Mouse (Mus musculus) forebrain, postnatal 0 days (tissue): Measurements from ENCODE around the gene Ppp1r10. TPM values are rescaled to one million over a fixed set of nuclear protein-coding genes. Genes with fewer than 3 reads are reported as not detected.

Source experiments
- ATAC-seq: fragments of 200-750 bp; cut with Nextera tagmentation; 2 replicates; pipeline ENCODE4 v1.8.0; 2017; ENCODE audit warnings: mild to moderate bottlenecking, moderate library complexity
- DNase-seq: peaks from one replicate; pipeline ENCODE4 v3.0.0-alpha.2; 2015
- H3K27ac ChIP-seq: fragments of 300-500 bp; sonication (generic); 2 replicates; pipeline ENCODE4 v1.5.1; 2014; ENCODE audit warnings: low read depth, mild to moderate bottlenecking, antibody characterized with exemption, low read length, moderate library complexity, mixed read lengths
- H3K27me3 ChIP-seq: fragments of 300-500 bp; sonication (generic); 2 replicates; pipeline ENCODE4 v1.6.1; 2014; ENCODE audit warnings: mild to moderate bottlenecking, low read length, mixed read lengths; ENCODE audit not compliant: insufficient read depth
- H3K36me3 ChIP-seq: fragments of 300-500 bp; sonication (generic); 2 replicates; pipeline ENCODE4 v1.6.1; 2014; ENCODE audit warnings: mild to moderate bottlenecking, moderate library complexity; ENCODE audit not compliant: insufficient read depth
- H3K4me1 ChIP-seq: fragments of 300-500 bp; sonication (generic); 2 replicates; pipeline ENCODE4 v1.6.1; 2014; ENCODE audit warnings: antibody characterized with exemption; ENCODE audit not compliant: insufficient read depth
- H3K4me2 ChIP-seq: fragments of 300-500 bp; sonication (generic); 2 replicates; pipeline ENCODE4 v1.6.1; 2014; ENCODE audit warnings: low read depth, mild to moderate bottlenecking, moderate library complexity
- H3K4me3 ChIP-seq: fragments of 300-500 bp; sonication (generic); 2 replicates; pipeline ENCODE4 v1.5.1; 2014; ENCODE audit warnings: low read depth, low read length, mixed read lengths
- H3K9ac ChIP-seq: fragments of 300-500 bp; sonication (generic); 2 replicates; pipeline ENCODE4 v1.6.1; 2014; ENCODE audit warnings: mild to moderate bottlenecking
- H3K9me3 ChIP-seq: fragments of 300-500 bp; sonication (generic); 2 replicates; pipeline ENCODE4 v1.6.1; 2016; ENCODE audit warnings: low read length
- CTCF ChIP-seq: sonication (generic); IDR thresholded peaks from 2 replicates; pipeline ENCODE4 v1.5.1; 2016; ENCODE audit warnings: antibody characterized with exemption, control low read depth, low read depth
- WGBS: fragments of 180-500 bp; shearing (Covaris S2); extraction: QIAGEN DNeasy Blood & Tissue Kit; methylation state at CpG from one replicate; pipeline ENCODE4 v1.1.7; 2014; 5-methylcytosine and 5-hydroxymethylcytosine counted together
- microRNA counts: library from miRNA; unstranded; fragments of <30 nt; microRNA quantifications from one replicate; lab custom pipeline; 2015
- microRNA-seq, 2 experiments: library from miRNA; unstranded; fragments of <30 nt; microRNA quantifications; one replicate each; pipeline ENCODE4; 2016
- polyA plus RNA-seq: library from polyadenylated mRNA; unstranded; fragments of >200 nt; fragmentation: Nextera tagmentation; extraction: Ambion mirVana; gene quantifications from 2 replicates; pipeline ENCODE4 v1.2.1, GENCODE M21; 2015
- total RNA-seq: library from RNA; depleted of rRNA; stranded (reverse); fragments of >200 nt; gene quantifications from 2 replicates; pipeline ENCODE4 v1.2.3, GENCODE M21; 2014; rRNA removed

Gene Ppp1r10
- total and polyA plus RNA-seq, 2 experiments from 2014 or later: 32.5 to 60.2 TPM

- DNase-seq: peak; percentile 94
- Histone ChIP-seq H3K4me3 (peak overlapping the region; percentile 81), H3K27me3 (no peaks in the 10 kb centered on the region), H3K4me1 (no peaks in the 10 kb centered on the region), H3K9ac (peak overlapping the region; percentile 83), H3K36me3 (peaks cover 43% of the 10 kb centered on the region), H3K9me3 (no peaks in the 10 kb centered on the region), H3K4me2 (peak overlapping the region; percentile 86), H3K27ac (peak overlapping the region; percentile 97)
- 2% methylated on average over 41 of the region's 41 CpGs for WGBS
- peak; percentile 89 for ATAC-seq
- TF ChIP-seq CTCF: no peak; the same call in 1 of the 2 replicates
Measured at GRCm38 (mm10) chr17:35978811-35979400, 62.7 kb downstream of the Ppp1r10 start.

GRCm38 (mm10) chr17:35979401-35980362, 63.4 kb downstream of the Ppp1r10 start, which contains the start of the genes Gnl1 and Prr3:
Gene Gnl1, plus strand, starts transcription at chr17:35979851.
Gene Prr3, minus strand, starts transcription at chr17:35980236.
- H3K4me3 ChIP-seq: peak within 1 kb of the TSS; percentile 81
- peak within 1 kb of the TSS; percentile 83 for H3K9ac ChIP-seq
- H3K27me3 ChIP-seq: no peaks in the 10 kb centered on the region
- peak; percentile 94 for DNase-seq
- no peaks in the 10 kb centered on the region for H3K9me3 ChIP-seq
- ATAC-seq: peak; percentile 78
- no peaks in the 10 kb centered on the region for H3K4me1 ChIP-seq
- WGBS: under 1% methylated on average over 94 of the region's 109 CpGs
- TF ChIP-seq CTCF: 0 out of 2 replicates have a peak, but pooled peaks have one; percentile 14
- H3K4me2 ChIP-seq: peak within 1 kb of the TSS; percentile 86
- H3K36me3 ChIP-seq: peaks cover 38% of the 10 kb centered on the region
- H3K27ac ChIP-seq: peak within 1 kb of the TSS; percentile 97

DNA sequence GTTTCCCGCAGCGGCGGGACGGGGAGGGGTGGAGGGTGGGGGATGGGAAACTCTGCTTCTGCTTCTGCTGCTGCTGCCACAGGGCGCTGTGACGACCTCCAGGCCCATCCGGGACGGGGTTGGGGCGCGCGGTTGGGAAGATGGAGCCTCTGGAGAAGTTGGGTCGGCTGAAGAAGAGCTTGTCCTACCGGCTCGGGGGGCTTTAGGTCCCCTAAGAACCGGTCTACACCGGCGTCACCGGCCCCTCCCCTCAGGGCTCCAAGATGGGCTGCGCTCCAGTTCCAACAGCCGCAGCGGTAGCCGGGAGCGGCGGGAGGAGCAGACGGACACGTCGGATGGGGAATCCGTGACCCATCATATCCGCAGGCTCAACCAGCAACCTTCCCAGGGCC, 64.1 kb downstream of the Ppp1r10 start:
- Histone ChIP-seq H3K4me2 (peak overlapping the region; percentile 86), H3K4me1 (no peaks in the 10 kb centered on the region), H3K27me3 (no peaks in the 10 kb centered on the region), H3K9me3 (no peaks in the 10 kb centered on the region), H3K4me3 (peak overlapping the region; percentile 81), H3K27ac (peak overlapping the region; percentile 97), H3K9ac (peak overlapping the region; percentile 83), H3K36me3 (peaks cover 34% of the 10 kb centered on the region)
- peak; percentile 61 for DNase-seq
- no peak for TF ChIP-seq CTCF
- peak; percentile 27 for ATAC-seq
- under 1% methylated on average over 28 of the region's 29 CpGs for WGBS

- H3K9ac ChIP-seq: no peak overlapping the region
- WGBS: 91% methylated on average over 9 of the region's 9 CpGs
Measured at GRCm38 (mm10) chr17:35981776-35982175, 65.5 kb downstream of the Ppp1r10 start.

More at GRCm38 (mm10) chr17:35981776-35982175, 65.5 kb downstream of the Ppp1r10 start:
- peaks cover 42% of the 10 kb centered on the region for H3K36me3 ChIP-seq
- H3K4me3 ChIP-seq: no peak overlapping the region
- H3K4me1 ChIP-seq: no peaks in the 10 kb centered on the region
- H3K9me3 ChIP-seq: no peaks in the 10 kb centered on the region
- no peak for ATAC-seq
- H3K27me3 ChIP-seq: no peaks in the 10 kb centered on the region
- no peak for DNase-seq
- H3K27ac ChIP-seq: no peak overlapping the region
- TF ChIP-seq CTCF: no peak
- H3K4me2 ChIP-seq: no peak overlapping the region

MicroRNAs encoded within 50 kb of the gene (microRNA counts, 519-probe panel; counts per million panel counts)
- microRNA mmu-miR-1894-3p (lab: Ali Mortazavi, UCI): not detected
- not detected for microRNA mmu-miR-1894-5p (lab: Ali Mortazavi, UCI)
- microRNA mmu-miR-877 (lab: Ali Mortazavi, UCI): not detected

Small RNA genes within 50 kb of the gene (microRNA-seq; reads per million reads assigned to microRNA genes)
- gene Gm28033 (0 to 0.37 reads per million in 2 experiments), gene Mir1894 (0 to 0.37 reads per million in 2 experiments), gene Mir877 (109 to 110 reads per million in 2 experiments)

Other genes starting within 250 kb of the Ppp1r10 start
- 29.5 and 42.0 TPM in 2 replicates for gene Vars2, start 248.8 kb upstream of the Ppp1r10 start, total RNA-seq
- 8.5 and 10.4 TPM in 2 replicates for gene Vars2, start 248.8 kb upstream of the Ppp1r10 start, polyA plus RNA-seq
- gene Gtf2h4, start 242.7 kb upstream of the Ppp1r10 start, total RNA-seq: 21.2 and 30.9 TPM in 2 replicates
- 20.9 and 22.1 TPM in 2 replicates for gene Gtf2h4, start 242.7 kb upstream of the Ppp1r10 start, polyA plus RNA-seq
- gene Ddr1, start 211.8 kb upstream of the Ppp1r10 start, total RNA-seq: 53.0 and 59.8 TPM in 2 replicates
- gene Ddr1, start 211.8 kb upstream of the Ppp1r10 start, polyA plus RNA-seq: 37.3 and 51.2 TPM in 2 replicates
- gene Ier3, start 94.8 kb upstream of the Ppp1r10 start, total RNA-seq: 8.9 and 9.0 TPM in 2 replicates
- gene Ier3, start 94.8 kb upstream of the Ppp1r10 start, polyA plus RNA-seq: 13.0 and 13.1 TPM in 2 replicates
- gene Flot1, start 93.2 kb upstream of the Ppp1r10 start, total RNA-seq: 90.4 and 103 TPM in 2 replicates
- gene Flot1, start 93.2 kb upstream of the Ppp1r10 start, polyA plus RNA-seq: 104 and 113 TPM in 2 replicates
- 3,707 and 3,724 TPM in 2 replicates for gene Tubb5, start 78.1 kb upstream of the Ppp1r10 start, total RNA-seq
- 2,151 and 2,226 TPM in 2 replicates for gene Tubb5, start 78.1 kb upstream of the Ppp1r10 start, polyA plus RNA-seq
- 15.3 and 20.4 TPM in 2 replicates for gene Mdc1, start 74.9 kb upstream of the Ppp1r10 start, total RNA-seq
- 3.0 and 4.4 TPM in 2 replicates for gene Mdc1, start 74.9 kb upstream of the Ppp1r10 start, polyA plus RNA-seq
- 6.1 and 9.7 TPM in 2 replicates for gene Nrm, start 55.1 kb upstream of the Ppp1r10 start, total RNA-seq
- gene Nrm, start 55.1 kb upstream of the Ppp1r10 start, polyA plus RNA-seq: 13.1 and 15.6 TPM in 2 replicates
- gene Ppp1r18, start 50.8 kb upstream of the Ppp1r10 start, total RNA-seq: 29.5 and 38.9 TPM in 2 replicates
- gene Ppp1r18, start 50.8 kb upstream of the Ppp1r10 start, polyA plus RNA-seq: 22.3 and 23.3 TPM in 2 replicates
- gene Dhx16, start 36.6 kb upstream of the Ppp1r10 start, total RNA-seq: 33.0 and 33.2 TPM in 2 replicates
- 21.8 and 22.1 TPM in 2 replicates for gene Dhx16, start 36.6 kb upstream of the Ppp1r10 start, polyA plus RNA-seq
- 31.6 and 32.8 TPM in 2 replicates for gene 2310061I04Rik, start 19.0 kb upstream of the Ppp1r10 start, total RNA-seq
- gene 2310061I04Rik, start 19.0 kb upstream of the Ppp1r10 start, polyA plus RNA-seq: 56.7 and 66.3 TPM in 2 replicates
- 206 and 218 TPM in 2 replicates for gene Atat1, start 6.4 kb upstream of the Ppp1r10 start, total RNA-seq
- gene Atat1, start 6.4 kb upstream of the Ppp1r10 start, polyA plus RNA-seq: 371 and 379 TPM in 2 replicates
- gene Mrps18b, start within 50 bp of the Ppp1r10 start, total RNA-seq: 34.5 and 44.5 TPM in 2 replicates
- gene Mrps18b, start within 50 bp of the Ppp1r10 start, polyA plus RNA-seq: 65.5 and 69.7 TPM in 2 replicates
- gene Abcf1, start 53.3 kb downstream of the Ppp1r10 start, total RNA-seq: 55.9 and 60.4 TPM in 2 replicates
- gene Abcf1, start 53.3 kb downstream of the Ppp1r10 start, polyA plus RNA-seq: 89.0 and 101 TPM in 2 replicates
- 86.2 and 115 TPM in 2 replicates for gene Gnl1, start 63.4 kb downstream of the Ppp1r10 start, total RNA-seq
- 63.1 and 83.4 TPM in 2 replicates for gene Gnl1, start 63.4 kb downstream of the Ppp1r10 start, polyA plus RNA-seq
- gene Prr3, start 63.8 kb downstream of the Ppp1r10 start, total RNA-seq: 38.4 and 49.8 TPM in 2 replicates
- 83.1 and 93.9 TPM in 2 replicates for gene Prr3, start 63.8 kb downstream of the Ppp1r10 start, polyA plus RNA-seq
- 0.33 and 1.0 TPM in 2 replicates for gene H2-T24, start 104.1 kb downstream of the Ppp1r10 start, total RNA-seq
- 1.6 and 4.7 TPM in 2 replicates for gene H2-T24, start 104.1 kb downstream of the Ppp1r10 start, polyA plus RNA-seq
- 9.0 and 10.2 TPM in 2 replicates for gene H2-T23, start 116.4 kb downstream of the Ppp1r10 start, total RNA-seq
- 6.4 and 6.9 TPM in 2 replicates for gene H2-T23, start 116.4 kb downstream of the Ppp1r10 start, polyA plus RNA-seq
- 10.3 and 13.1 TPM in 2 replicates for gene H2-T22, start 126.3 kb downstream of the Ppp1r10 start, total RNA-seq
- 6.2 and 6.5 TPM in 2 replicates for gene H2-T22, start 126.3 kb downstream of the Ppp1r10 start, polyA plus RNA-seq
- 0.31 TPM in 1 of 2 replicates, not detected in the other for gene Gm6034, start 126.5 kb downstream of the Ppp1r10 start, total RNA-seq
- gene Gm6034, start 126.5 kb downstream of the Ppp1r10 start, polyA plus RNA-seq: not detected in 2 replicates
- gene Gm11127, start 141.9 kb downstream of the Ppp1r10 start, total RNA-seq: 0.15 TPM in 1 of 2 replicates, not detected in the other
- gene Gm11127, start 141.9 kb downstream of the Ppp1r10 start, polyA plus RNA-seq: not detected in 2 replicates
- gene Gm19684, start 205.2 kb downstream of the Ppp1r10 start, total RNA-seq: not detected in 2 replicates
- gene Gm19684, start 205.2 kb downstream of the Ppp1r10 start, polyA plus RNA-seq: not detected in 2 replicates
- gene Gm7030, start 213.0 kb downstream of the Ppp1r10 start, total RNA-seq: not detected in 2 replicates
- gene Gm7030, start 213.0 kb downstream of the Ppp1r10 start, polyA plus RNA-seq: not detected in 2 replicates